Mouse (Mus musculus) stomach, embryonic 15.5 days (tissue): ENCODE measurements at regions not wholly inside any gene's neighbourhood (a gene's known extent, or its start where the extent isn't known, plus 50 kb on each side); places are given as distances from the start of the nearest gene placed in this dataset.

Source experiments
- ATAC-seq: fragments of 200-750 bp; cut with Nextera tagmentation; 2 replicates; pipeline ENCODE4 v1.8.0; 2017; ENCODE audit warnings: low read depth, moderate number of reproducible peaks, moderate TSS enrichment; ENCODE audit not compliant: insufficient read depth, low FRiP score
- H3K27ac ChIP-seq: fragments of 300-500 bp; sonication (generic); 2 replicates; pipeline ENCODE4 v1.5.1; 2015; ENCODE audit warnings: mild to moderate bottlenecking, inconsistent platforms
- H3K27me3 ChIP-seq: fragments of 300-500 bp; sonication (generic); replicated peaks from 2 replicates; pipeline ENCODE4 v1.6.1; 2015; ENCODE audit warnings: inconsistent platforms
- H3K36me3 ChIP-seq: fragments of 300-500 bp; sonication (generic); 2 replicates; pipeline ENCODE4 v1.6.1; 2015; ENCODE audit warnings: inconsistent platforms
- H3K4me1 ChIP-seq: fragments of 300-500 bp; sonication (generic); 2 replicates; pipeline ENCODE4 v1.6.1; 2015; ENCODE audit warnings: inconsistent platforms
- H3K4me2 ChIP-seq: fragments of 300-500 bp; sonication (generic); 2 replicates; pipeline ENCODE4 v1.6.1; 2015; ENCODE audit warnings: mild to moderate bottlenecking, inconsistent platforms
- H3K4me3 ChIP-seq: fragments of 300-500 bp; sonication (generic); replicated peaks from 2 replicates; pipeline ENCODE4 v1.5.1; 2015; ENCODE audit warnings: inconsistent platforms
- H3K9ac ChIP-seq: fragments of 300-500 bp; sonication (generic); 2 replicates; pipeline ENCODE4 v1.6.1; 2015; ENCODE audit warnings: inconsistent platforms
- H3K9me3 ChIP-seq: fragments of 300-500 bp; sonication (generic); 2 replicates; pipeline ENCODE4 v1.6.1; 2016; ENCODE audit warnings: inconsistent platforms
- WGBS: fragments of 180-500 bp; shearing (Covaris S2); methylation state at CpG from one replicate; pipeline ENCODE4 v1.1.7; 2015; 5-methylcytosine and 5-hydroxymethylcytosine counted together

- H3K4me3 ChIP-seq, result no peak overlapping the region
- no peaks in the 10 kb centered on the region for H3K36me3 ChIP-seq
- no peak overlapping the region for H3K4me2 ChIP-seq
- ATAC-seq, result no peak
- no peaks in the 10 kb centered on the region for H3K4me1 ChIP-seq
- H3K9me3 ChIP-seq, result no peaks in the 10 kb centered on the region
- no peak overlapping the region for H3K27ac ChIP-seq
- WGBS, result 87% methylated on average over 1 of the region's 1 CpGs
- no peak overlapping the region for H3K9ac ChIP-seq
- no peaks in the 10 kb centered on the region for H3K27me3 ChIP-seq
Observed at GRCm38 (mm10) chr2:61922496-61922895, 119.8 kb downstream of the Tbr1 start.

GRCm38 (mm10) chr2:61938296-61938695, 108.0 kb upstream of the Slc4a10 start:
- Histone ChIP-seq H3K36me3 (no peaks in the 10 kb centered on the region), H3K4me1 (no peaks in the 10 kb centered on the region), H3K27me3 (no peaks in the 10 kb centered on the region), H3K4me2 (no peak overlapping the region), H3K27ac (no peak overlapping the region), H3K9ac (no peak overlapping the region), H3K9me3 (no peaks in the 10 kb centered on the region), H3K4me3 (no peak overlapping the region)
- WGBS, result 71% methylated on average over 2 of the region's 2 CpGs
- no peak for ATAC-seq

GRCm38 (mm10) chr2:61965916-61966315, 80.3 kb upstream of the Slc4a10 start:
- 89% methylated on average over 2 of the region's 2 CpGs for WGBS
- no peaks in the 10 kb centered on the region for H3K4me1 ChIP-seq
- no peak overlapping the region for H3K9ac ChIP-seq
- no peak for ATAC-seq
- H3K36me3 ChIP-seq, result no peaks in the 10 kb centered on the region
- H3K27ac ChIP-seq, result no peak overlapping the region
- no peak overlapping the region for H3K4me2 ChIP-seq
- H3K9me3 ChIP-seq, result no peaks in the 10 kb centered on the region
- H3K4me3 ChIP-seq, result no peak overlapping the region
- H3K27me3 ChIP-seq, result no peaks in the 10 kb centered on the region

GRCm38 (mm10) chr2:61967724-61968123, 78.5 kb upstream of the Slc4a10 start:
- Histone ChIP-seq H3K4me3 (no peak overlapping the region), H3K4me1 (no peaks in the 10 kb centered on the region), H3K4me2 (no peak overlapping the region), H3K27ac (no peak overlapping the region), H3K36me3 (no peaks in the 10 kb centered on the region), H3K27me3 (no peaks in the 10 kb centered on the region), H3K9me3 (no peaks in the 10 kb centered on the region), H3K9ac (no peak overlapping the region)
- 8% methylated on average over 2 of the region's 2 CpGs for WGBS
- ATAC-seq, result no peak

GRCm38 (mm10) chr2:61970029-61970428, 76.2 kb upstream of the Slc4a10 start:
- no peak overlapping the region for H3K9ac ChIP-seq
- no peaks in the 10 kb centered on the region for H3K27me3 ChIP-seq
- WGBS, result 46% methylated on average over 2 of the region's 2 CpGs
- no peak overlapping the region for H3K4me2 ChIP-seq
- H3K4me1 ChIP-seq, result no peaks in the 10 kb centered on the region
- H3K36me3 ChIP-seq, result no peaks in the 10 kb centered on the region
- H3K4me3 ChIP-seq, result no peak overlapping the region
- no peak overlapping the region for H3K27ac ChIP-seq
- no peaks in the 10 kb centered on the region for H3K9me3 ChIP-seq
- peak; percentile 43; the same call in 1 of the 2 replicates for ATAC-seq

GRCm38 (mm10) chr2:61984771-61985170, 61.5 kb upstream of the Slc4a10 start:
- WGBS, result 80% methylated on average over 3 of the region's 3 CpGs

GRCm38 (mm10) chr2:61986967-61987550, 59.2 kb upstream of the Slc4a10 start:
- ATAC-seq, result no peak
- H3K27me3 ChIP-seq, result no peaks in the 10 kb centered on the region
- H3K9me3 ChIP-seq, result no peaks in the 10 kb centered on the region
- H3K4me1 ChIP-seq, result no peaks in the 10 kb centered on the region
- no peak overlapping the region for H3K9ac ChIP-seq
- no peak overlapping the region for H3K4me2 ChIP-seq
- H3K27ac ChIP-seq, result no peak overlapping the region
- 44% methylated on average over 5 of the region's 5 CpGs for WGBS
- H3K36me3 ChIP-seq, result no peaks in the 10 kb centered on the region
- H3K4me3 ChIP-seq, result no peak overlapping the region

More at GRCm38 (mm10) chr2:61984771-61985170, 61.5 kb upstream of the Slc4a10 start:
- H3K4me3 ChIP-seq, result no peak overlapping the region
- no peaks in the 10 kb centered on the region for H3K36me3 ChIP-seq
- no peak for ATAC-seq
- no peak overlapping the region for H3K27ac ChIP-seq
- H3K4me1 ChIP-seq, result no peaks in the 10 kb centered on the region
- no peak overlapping the region for H3K9ac ChIP-seq
- no peak overlapping the region for H3K4me2 ChIP-seq
- no peaks in the 10 kb centered on the region for H3K9me3 ChIP-seq
- no peaks in the 10 kb centered on the region for H3K27me3 ChIP-seq
